Mouse (Mus musculus) Patski (cell line): ENCODE data around the gene Wdfy4. TPM values are rescaled to one million over a fixed set of nuclear protein-coding genes. Genes with fewer than 3 reads are reported as not detected.

ENCODE experiments used
- ATAC-seq: fragments of 100-300 bp; one replicate; pipeline ENCODE4 v1.8.0; 2021
- CTCF ChIA-PET: fragments of 350-600 bp; sonication (Branson Sonifier 250); formaldehyde crosslinking; loops from one replicate; lab custom pipeline; 2022; ENCODE audit warnings: inconsistent platforms; lab: Charles Lee
- POLR2A ChIA-PET: fragments of 350-600 bp; sonication (Branson Sonifier 250); formaldehyde crosslinking; loops from one replicate; lab custom pipeline; 2022; ENCODE audit warnings: antibody characterized with exemption, inconsistent platforms; lab: Charles Lee
- DNase-seq: peaks from one replicate; pipeline ENCODE4 v3.0.0-alpha.2; 2011; ENCODE audit warnings: low read depth, low spot score
- H3K27me3 ChIP-seq: fragments of 371-371 bp; one replicate; pipeline ENCODE4 v1.5.1; 2021
- CTCF ChIP-seq: fragments of 100-300 bp; IDR thresholded peaks from one replicate; pipeline ENCODE4 v1.5.1; 2021
- in situ Hi-C: fragments of 300-500 bp; cut with MboI; formaldehyde crosslinking; loops from 3 replicates; pipeline ENCODE4 v1.11.1; 2018; ENCODE audit warnings: low pct_unique_long_range_greater_than_20kb, mixed read lengths
- polyA plus RNA-seq: library from polyadenylated mRNA; unstranded; gene quantifications from one replicate; pipeline ENCODE4 v1.2.3, GENCODE M21; 2021

Gene Wdfy4
- polyA plus RNA-seq = not detected

DNA sequence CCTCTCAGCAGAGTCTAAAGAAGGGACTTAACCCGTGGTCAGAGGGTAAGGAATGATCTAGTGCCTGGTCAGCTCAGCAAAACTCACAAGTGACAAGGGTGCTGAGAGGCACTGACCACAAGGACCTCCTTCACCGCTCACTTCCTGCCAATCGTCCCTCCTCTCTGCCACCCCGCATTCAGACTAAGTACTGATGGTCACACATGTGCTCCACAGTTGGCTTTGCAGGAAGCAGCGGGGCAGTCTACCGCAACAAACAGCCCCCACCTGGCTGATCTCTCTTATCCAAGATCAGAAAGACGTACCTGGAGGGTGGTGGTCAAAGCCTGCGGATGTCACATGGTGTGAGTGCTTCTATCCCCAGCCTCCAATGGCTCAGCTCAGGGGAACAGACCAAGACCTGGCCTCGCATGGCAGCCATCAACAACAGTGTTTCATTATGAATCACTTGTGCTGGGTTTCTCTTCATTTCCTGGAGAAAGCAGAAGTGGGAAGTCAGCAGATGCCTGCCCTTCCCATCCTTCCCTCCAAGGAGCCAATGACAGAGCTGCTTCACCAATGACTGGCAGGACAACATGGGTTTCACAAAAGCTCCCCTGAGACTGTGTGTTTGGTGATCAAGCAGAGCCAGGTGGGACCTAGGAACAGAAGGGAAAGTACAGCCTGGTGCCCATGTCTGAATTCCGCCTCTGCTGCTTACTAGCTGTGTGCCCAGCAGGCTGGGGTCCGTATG lies at the start of gene Wdfy4:
Gene Wdfy4, minus strand, starts transcription at position 441 of the 733 bp plus-strand sequence.
- H3K27me3 ChIP-seq = no peaks in the 10 kb centered on the region
- TF ChIP-seq CTCF = no peak
- in situ Hi-C loops = no loop called here
- CTCF ChIA-PET = interaction anchor here (1.5 kb wide), 1 partner anchor 649 kb away, joined by 3 read pairs; no protein-coding TSS in a partner anchor
- DNase-seq = no peak
- ATAC-seq = no peak
- POLR2A ChIA-PET = no interaction called here

DNA sequence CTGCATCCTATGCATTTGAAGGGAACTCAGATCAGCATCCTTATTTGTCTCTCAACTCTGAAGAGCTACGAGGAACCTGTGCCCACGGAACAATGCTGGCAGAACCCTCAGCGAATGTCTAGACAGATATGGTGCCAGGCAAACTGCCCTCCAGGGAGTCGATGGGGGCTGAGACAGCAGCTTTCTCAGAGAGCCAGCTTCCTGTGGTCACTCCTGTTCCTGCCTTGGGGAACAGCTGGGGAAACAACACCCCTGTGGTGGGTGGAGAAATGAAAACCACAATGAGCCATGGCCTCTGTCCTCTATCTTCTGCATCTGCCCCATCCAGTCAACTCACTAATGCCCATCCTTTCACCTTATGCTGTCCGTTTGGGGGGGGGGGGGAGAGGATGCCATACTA lies 46.7 kb upstream of the Wdfy4 start:
- ChIA-PET POLR2A (no interaction called here), CTCF (no interaction called here)
- ATAC-seq (no peak), DNase-seq (no peak)
- in situ Hi-C loops = no loop called here
- no peaks in the 10 kb centered on the region for H3K27me3 ChIP-seq
- TF ChIP-seq CTCF = no peak

- DNase-seq (no peak), ATAC-seq (no peak)
- in situ Hi-C loops = no loop called here
- CTCF ChIA-PET = interaction anchor here (2.4 kb wide), 1 partner anchor 17 kb away, joined by 11 read pairs; the partner anchor contains the start of gene Arhgap22
- POLR2A ChIA-PET = no interaction called here
- TF ChIP-seq CTCF = no peak
- no peaks in the 10 kb centered on the region for H3K27me3 ChIP-seq
Observed at GRCm38 (mm10) chr14:33231311-33231710, 46.0 kb upstream of the Wdfy4 start.

DNA sequence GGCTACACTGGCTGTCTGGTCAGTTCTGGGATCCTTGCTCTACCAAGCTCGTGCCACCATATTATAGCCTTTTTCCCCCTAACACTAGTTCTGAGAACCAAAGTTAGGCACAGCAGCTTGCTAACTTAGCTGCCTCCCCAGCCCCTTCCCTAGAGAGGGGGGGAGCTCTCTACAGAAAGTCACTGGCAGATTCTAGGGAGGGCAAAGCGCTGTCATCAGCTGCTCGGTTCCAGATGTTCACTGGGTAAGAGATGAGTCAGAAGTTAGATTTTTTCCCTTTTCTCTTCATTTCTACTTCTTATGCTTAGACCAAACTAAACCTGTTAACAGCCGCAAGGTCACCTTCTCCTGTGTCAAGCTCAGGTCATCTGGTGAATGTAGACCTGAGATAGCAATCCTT lies 45.4 kb upstream of the Wdfy4 start:
- no peak for TF ChIP-seq CTCF
- H3K27me3 ChIP-seq = no peaks in the 10 kb centered on the region
- POLR2A ChIA-PET = no interaction called here
- in situ Hi-C loops = no loop called here
- CTCF ChIA-PET = interaction anchor here (2.4 kb wide), 1 partner anchor 17 kb away, joined by 11 read pairs; the partner anchor contains the start of gene Arhgap22
- DNase-seq (no peak), ATAC-seq (no peak)

DNA sequence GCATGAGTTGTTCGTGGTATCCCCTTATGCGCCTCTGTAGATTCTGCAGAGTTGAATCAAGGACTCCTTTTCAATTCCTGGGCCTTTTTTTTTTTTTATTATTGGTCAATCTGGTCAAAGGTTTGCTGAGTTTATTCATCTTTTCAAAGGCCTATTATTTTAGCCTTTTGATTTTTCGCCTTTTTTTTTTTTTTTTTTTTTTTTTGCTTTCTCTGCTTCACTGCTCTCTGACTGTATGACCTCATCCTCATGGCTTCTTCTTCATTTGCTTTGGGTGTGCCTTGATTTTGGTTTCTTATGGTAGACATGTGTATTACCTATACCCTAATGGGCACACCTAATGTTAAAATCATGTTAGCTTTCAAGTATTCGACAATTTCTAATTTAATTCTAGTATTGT lies 39.9 kb upstream of the Wdfy4 start:
- in situ Hi-C loops = no loop called here
- ChIA-PET POLR2A (interaction anchor here (0.7 kb wide), 1 partner anchor 1966 kb away, joined by 3 read pairs; no protein-coding TSS in a partner anchor), CTCF (interaction anchor here (2.0 kb wide), 1 partner anchor 78 kb away, joined by 7 read pairs; no protein-coding TSS in a partner anchor)
- no peak for DNase-seq
- ATAC-seq = no peak
- no peaks in the 10 kb centered on the region for H3K27me3 ChIP-seq
- TF ChIP-seq CTCF = no peak

GRCm38 (mm10) chr14:33216343-33217208 lies 31.3 kb upstream of the Wdfy4 start:
- ChIA-PET CTCF (interaction anchor here (1.2 to 4.4 kb wide), 2 partner anchors 84 to 87 kb away, joined by 3 to 47 read pairs; no protein-coding TSS in a partner anchor), POLR2A (no interaction called here)

DNA sequence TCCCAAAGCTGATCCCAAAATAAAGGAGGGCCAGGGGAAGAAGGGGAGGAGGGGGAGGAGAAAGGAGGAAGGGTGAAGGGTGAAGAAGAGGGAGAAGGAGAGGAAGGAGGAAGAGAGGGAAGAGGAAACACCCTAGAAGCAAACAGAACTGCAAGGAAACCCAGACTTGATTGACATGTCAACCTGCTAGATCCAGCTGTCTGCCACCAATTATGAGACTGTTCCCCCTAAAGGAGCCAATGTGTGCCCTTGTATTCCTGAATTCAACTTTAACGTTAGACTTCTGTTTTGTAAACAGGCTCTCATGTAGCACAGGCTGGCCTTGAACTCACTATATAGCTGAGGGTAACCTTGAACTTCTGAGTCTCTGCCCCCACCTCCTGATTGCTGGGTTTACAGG lies 29.9 kb upstream of the Wdfy4 start:
- ATAC-seq (no peak), DNase-seq (no peak)
- POLR2A ChIA-PET = interaction anchor here (2.3 kb wide), 1 partner anchor 88 kb away, joined by 8 read pairs; no protein-coding TSS in a partner anchor
- no peak for TF ChIP-seq CTCF
- in situ Hi-C loops = no loop called here
- H3K27me3 ChIP-seq = peaks cover 6% of the 10 kb centered on the region
- CTCF ChIA-PET = interaction anchor here (0.7 to 4.4 kb wide), 6 partner anchors 9 to 144 kb away, joined by 3 to 47 read pairs (median 5); no protein-coding TSS in a partner anchor

More at GRCm38 (mm10) chr14:33216343-33217208, 31.3 kb upstream of the Wdfy4 start:
- DNase-seq (no peak), ATAC-seq (no peak)
- in situ Hi-C loops = no loop called here
- peaks cover 6% of the 10 kb centered on the region for H3K27me3 ChIP-seq
- TF ChIP-seq CTCF = no peak

DNA sequence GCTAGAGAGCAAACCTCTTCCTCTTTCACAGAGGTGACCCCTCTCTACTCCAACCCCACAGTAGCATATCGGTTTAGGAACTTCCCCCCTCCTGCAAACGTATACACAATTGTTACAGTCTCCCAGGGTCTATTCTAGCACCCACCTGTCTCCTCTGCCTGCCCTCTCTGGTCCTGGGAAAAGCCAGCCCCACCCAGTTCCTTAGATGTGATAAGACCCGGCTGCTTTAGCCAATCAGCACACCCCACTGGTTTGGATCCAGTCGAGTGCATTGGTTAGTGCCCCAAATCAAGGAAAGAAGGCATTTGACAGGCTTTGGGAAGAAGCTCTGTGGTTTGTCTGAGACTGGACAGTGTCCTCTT lies 29.4 kb upstream of the Wdfy4 start:
- in situ Hi-C loops = loop anchor here (5.0 kb wide), 3 partner anchors 88 to 323 kb away; no protein-coding TSS in a partner anchor

DNA sequence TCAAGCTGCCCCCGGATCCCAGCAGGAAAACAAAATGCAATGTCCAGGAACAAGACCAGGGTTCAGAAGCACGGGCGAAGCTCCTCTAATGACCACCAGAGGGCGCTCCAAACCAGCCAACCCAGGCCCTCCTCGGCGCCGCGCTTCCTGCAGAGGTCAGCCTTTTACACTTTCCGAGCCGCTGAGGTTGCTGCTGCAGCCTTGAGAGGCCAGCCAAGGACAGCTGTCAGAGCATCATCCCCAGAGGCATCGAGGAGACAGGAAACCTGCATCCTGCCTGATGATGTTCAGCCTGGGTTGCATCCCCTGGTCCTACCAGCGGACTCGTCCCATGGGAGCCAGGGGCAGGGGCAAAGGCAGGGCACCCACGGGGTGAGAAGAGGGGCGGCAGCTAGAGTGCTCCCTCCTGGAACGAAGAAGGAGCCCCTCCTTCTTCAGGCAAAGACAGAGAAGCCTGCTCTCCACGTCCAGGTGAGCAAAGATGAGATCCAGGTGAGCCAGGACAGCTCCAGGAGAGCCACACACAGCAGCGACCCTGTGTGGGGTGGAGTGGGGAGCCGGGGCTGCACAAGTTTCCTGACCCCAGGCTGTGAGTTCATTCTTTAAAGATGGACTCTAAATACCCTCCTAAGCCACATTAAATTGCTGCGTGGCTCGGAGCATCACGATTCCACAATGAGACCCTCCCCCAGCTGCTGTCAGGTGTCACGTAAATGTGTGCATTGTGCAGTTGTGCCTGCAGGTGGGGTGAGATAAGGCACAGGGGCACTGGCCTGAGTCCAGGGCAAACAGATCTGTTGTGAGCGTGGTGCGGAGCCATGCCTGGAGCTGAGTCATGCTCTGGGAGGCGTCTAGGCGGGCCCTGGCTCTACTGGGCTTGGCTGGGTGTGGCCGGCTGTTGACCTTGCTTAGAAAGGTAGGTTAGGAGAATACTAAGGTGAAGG lies 28.8 kb upstream of the Wdfy4 start, which contains the start of gene Arhgap22:
Gene Arhgap22, plus strand, starts transcription at position 204 of the 944 bp plus-strand sequence.
- TF ChIP-seq CTCF = peak; percentile 99
- H3K27me3 ChIP-seq = peaks cover 11% of the 10 kb centered on the region
- in situ Hi-C loops = loop anchor here (5.0 kb wide), 3 partner anchors 88 to 323 kb away; no protein-coding TSS in a partner anchor
- POLR2A ChIA-PET = interaction anchor here (2.3 kb wide), 1 partner anchor 89 kb away, joined by 8 read pairs; no protein-coding TSS in a partner anchor
- DNase-seq = peak; percentile 35
- CTCF ChIA-PET = interaction anchor here (0.5 to 4.4 kb wide), 16 partner anchors 8 to 319 kb away, joined by 3 to 47 read pairs (median 3); no protein-coding TSS in a partner anchor
- peak; percentile 82 for ATAC-seq

More for the DNA sequence above, 29.4 kb upstream of the Wdfy4 start:
- CTCF ChIA-PET = interaction anchor here (0.7 to 4.4 kb wide), 9 partner anchors 9 to 144 kb away, joined by 3 to 47 read pairs (median 4); no protein-coding TSS in a partner anchor
- ATAC-seq (no peak), DNase-seq (no peak)
- TF ChIP-seq CTCF = no peak
- peaks cover 6% of the 10 kb centered on the region for H3K27me3 ChIP-seq
- POLR2A ChIA-PET = interaction anchor here (2.3 kb wide), 1 partner anchor 88 kb away, joined by 8 read pairs; no protein-coding TSS in a partner anchor
